Mouse (Mus musculus) brain, embryonic 14.5 days (tissue): ENCODE measurements around the gene Cadps.

Source experiments
- CTCF ChIP-seq: fragments of 200-500 bp; IDR thresholded peaks from 2 replicates; pipeline ENCODE4 v1.5.1; 2012; ENCODE audit warnings: inconsistent platforms, mild to moderate bottlenecking, moderate library complexity, borderline replicate concordance; ENCODE audit not compliant: insufficient read depth, insufficient read length; ENCODE audit errors: extremely low read depth
- POLR2A ChIP-seq: fragments of 200-500 bp; IDR thresholded peaks from 2 replicates; pipeline ENCODE4 v1.6.1; 2012; ENCODE audit warnings: mild to moderate bottlenecking, inconsistent platforms, borderline replicate concordance; ENCODE audit not compliant: poor library complexity, insufficient read depth, insufficient read length, severe bottlenecking; ENCODE audit errors: extremely low read depth

DNA sequence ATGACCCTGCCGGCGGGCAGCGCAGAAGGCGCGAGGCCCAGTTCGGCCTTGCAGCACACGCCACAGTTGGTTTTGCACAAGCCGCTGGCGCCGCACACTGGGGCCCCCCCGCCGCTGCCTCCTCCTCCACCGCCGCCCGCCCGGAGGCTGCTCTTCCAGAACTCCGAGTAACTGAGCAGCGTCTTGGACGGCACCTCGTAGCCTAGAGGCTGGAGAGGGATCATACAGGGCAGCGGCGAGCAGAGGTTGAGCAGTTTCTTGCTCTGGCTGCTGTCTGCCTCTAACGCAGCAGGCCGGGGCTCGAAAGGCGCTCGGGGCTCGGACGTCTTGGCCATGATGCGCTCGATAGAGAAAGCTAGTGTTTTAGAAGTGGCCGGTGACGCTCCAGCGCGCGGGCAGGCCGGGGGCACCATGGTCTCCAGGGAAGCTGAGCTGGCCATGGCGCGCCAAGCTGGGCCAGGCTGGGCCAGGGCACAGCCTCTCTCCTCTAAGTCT lies 478.1 kb downstream of the Cadps start:
- TF ChIP-seq CTCF, result no peak
- no peak for TF ChIP-seq POLR2A
